Mouse (Mus musculus): Measurements from ENCODE around the gene Rad18. TPM values are rescaled to one million over a fixed set of nuclear protein-coding genes. Genes with fewer than 3 reads are reported as not detected.
A peak's percentile ranks its signal among the peaks of the same experiment; 100 is the strongest.

Rad18 gene
- total RNA-seq, 2 experiments from 2014 or later = 7.3 to 8.4 TPM

- no peak for DNase-seq (ENCODE audit: low spot score in 2 of 2)
Measured at GRCm38 (mm10) chr6:112688033-112688432, 8.5 kb downstream of the Rad18 start.

- DNase-seq (ENCODE audit: low spot score in 2 of 2) = no peak
Measured at GRCm38 (mm10) chr6:112686485-112686884, 10.0 kb downstream of the Rad18 start.

- no peak for DNase-seq (ENCODE audit: low spot score in 2 of 2)
Measured at GRCm38 (mm10) chr6:112684065-112684464, 12.4 kb downstream of the Rad18 start.

- no peak for DNase-seq (ENCODE audit: low spot score in 2 of 2)
Measured at GRCm38 (mm10) chr6:112632071-112632470, 64.4 kb downstream of the Rad18 start.

DNA sequence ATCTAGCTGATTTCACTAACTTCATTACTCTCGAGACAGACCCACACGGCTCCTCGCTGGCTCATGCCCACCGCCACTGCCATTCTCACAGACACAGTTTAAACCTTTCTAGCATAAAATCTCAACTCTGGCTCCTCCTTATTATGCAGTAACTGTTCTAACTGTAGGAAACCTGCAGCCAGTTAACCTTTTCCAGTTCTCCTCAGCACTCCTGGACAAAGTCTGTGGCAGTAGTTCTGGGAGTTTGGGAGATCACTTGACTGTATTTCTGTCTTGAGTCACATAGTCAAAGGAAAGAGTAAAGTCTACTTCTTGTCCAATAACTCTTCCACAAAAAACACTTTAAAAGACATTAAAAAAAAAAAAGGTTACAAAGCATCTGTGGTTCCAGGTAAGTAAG lies 66.2 kb downstream of the Rad18 start:
- no peak for DNase-seq (ENCODE audit: low spot score in 2 of 2)

- no peak for DNase-seq (ENCODE audit: low spot score in 2 of 2)
Measured at GRCm38 (mm10) chr6:112628301-112628700, 68.2 kb downstream of the Rad18 start.

GRCm38 (mm10) chr6:112622321-112622720 lies 74.2 kb downstream of the Rad18 start:
- no peak for DNase-seq (ENCODE audit: low spot score in 2 of 2)

- DNase-seq (ENCODE audit: low spot score in 2 of 2) = no peak
Measured at GRCm38 (mm10) chr6:112620027-112620426, 76.5 kb downstream of the Rad18 start.

- no peak for DNase-seq (ENCODE audit: low spot score in 2 of 2)
Measured at GRCm38 (mm10) chr6:112617728-112618318, 78.7 kb downstream of the Rad18 start.

- no peak for DNase-seq (ENCODE audit: low spot score in 2 of 2)
Measured at GRCm38 (mm10) chr6:112609027-112609426, 87.5 kb downstream of the Rad18 start.

DNA sequence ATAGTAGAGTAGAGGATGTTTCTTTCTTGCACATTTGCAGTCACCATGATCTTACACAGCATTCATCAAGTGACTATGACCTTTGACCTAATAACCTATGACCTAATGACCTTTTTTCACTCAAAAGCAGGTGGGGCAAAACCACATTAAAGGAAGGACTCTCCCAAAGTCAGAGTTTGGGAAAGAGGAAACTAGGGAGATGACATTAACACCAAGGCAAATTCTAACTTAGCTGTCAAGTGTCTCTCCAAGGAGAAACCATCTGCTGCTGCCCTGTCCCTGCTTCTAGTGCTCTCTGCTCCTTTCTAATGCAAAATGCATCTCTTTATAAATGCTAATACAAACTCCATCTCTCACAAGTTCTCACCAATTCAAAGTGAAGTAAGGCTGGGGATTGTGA lies 92.6 kb downstream of the Rad18 start:
- DNase-seq (ENCODE audit: low spot score in 2 of 2) = no peak

GRCm38 (mm10) chr6:112594971-112595370 lies 101.5 kb downstream of the Rad18 start:
- DNase-seq (ENCODE audit: low spot score in 2 of 2) = no peak

- no peak for DNase-seq (ENCODE audit: low spot score in 2 of 2)
Measured at GRCm38 (mm10) chr6:112587912-112588311, 108.6 kb downstream of the Rad18 start.

GRCm38 (mm10) chr6:112586999-112587398 lies 109.5 kb downstream of the Rad18 start:
- DNase-seq (ENCODE audit: low spot score in 2 of 2) = no peak

DNA sequence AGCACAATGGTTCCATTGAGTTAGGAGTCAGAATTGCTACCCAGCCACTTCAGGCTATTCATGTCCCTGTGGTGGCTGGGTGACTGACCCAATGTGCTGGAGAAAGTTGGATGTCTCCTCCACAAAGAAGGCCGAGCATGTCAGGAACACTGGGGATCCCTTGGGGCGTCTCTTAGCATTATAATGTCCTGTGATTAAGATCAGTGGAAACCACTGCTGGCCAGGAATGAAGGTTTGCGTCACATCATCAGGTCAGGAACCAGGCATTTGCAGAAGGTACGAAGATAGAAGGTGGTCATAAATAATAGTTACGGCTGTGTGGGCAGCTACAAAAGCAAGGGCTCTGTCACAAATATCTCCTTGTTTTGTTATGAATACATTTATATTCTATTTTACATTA lies 111.5 kb downstream of the Rad18 start:
- no peak for DNase-seq (ENCODE audit: low spot score in 2 of 2)

DNA sequence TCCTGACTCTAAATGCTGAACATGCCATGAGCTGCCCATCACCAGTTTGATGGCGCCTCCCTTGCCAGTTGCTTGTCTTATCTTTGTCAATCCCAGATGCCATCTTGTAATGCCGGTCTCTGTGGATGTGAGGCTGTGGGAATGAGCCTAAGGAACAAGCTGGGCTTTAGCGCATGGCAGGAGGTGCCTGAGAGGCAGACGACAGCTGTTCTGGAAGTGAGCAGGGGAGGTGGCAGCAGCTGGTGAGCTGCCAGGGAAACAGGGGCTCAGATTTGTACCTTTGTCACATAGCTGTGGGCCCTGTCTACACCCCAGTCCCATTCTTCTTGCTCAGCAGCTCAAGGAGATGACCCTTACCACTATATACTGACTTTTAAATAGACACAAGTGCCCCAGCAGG lies 114.5 kb downstream of the Rad18 start:
- DNase-seq (ENCODE audit: low spot score in 2 of 2) = no peak

- peak in 1 of 2 experiments; percentile 22 for DNase-seq (ENCODE audit: low spot score in 2 of 2)
Measured at GRCm38 (mm10) chr6:112577198-112577597, 119.3 kb downstream of the Rad18 start.

DNA sequence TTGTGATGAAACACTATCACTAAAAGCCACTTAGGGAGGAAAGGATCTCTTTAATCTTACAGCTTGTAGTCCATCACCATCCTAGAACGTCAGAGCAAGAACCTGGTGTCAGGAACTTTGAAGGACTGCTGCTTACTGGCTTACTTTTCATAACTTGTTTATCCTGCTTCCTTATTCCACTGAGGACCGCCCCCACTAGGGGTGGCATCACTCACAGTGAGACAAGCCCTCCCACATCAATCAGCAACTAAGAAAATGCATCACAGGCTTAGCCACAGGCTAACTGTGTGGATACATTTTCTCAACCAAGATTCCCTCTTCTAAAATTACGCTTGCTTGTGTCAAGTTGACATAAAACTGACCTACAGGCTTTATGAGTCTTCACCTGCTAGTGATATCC lies 121.9 kb downstream of the Rad18 start:
- no peak for DNase-seq (ENCODE audit: low spot score in 2 of 2)

- DNase-seq (ENCODE audit: low spot score in 2 of 2) = no peak
Measured at GRCm38 (mm10) chr6:112570413-112570812, 126.1 kb downstream of the Rad18 start.

Other genes starting within 250 kb of the Rad18 start
- gene Cav3, start 237.2 kb downstream of the Rad18 start, total RNA-seq (2021) = under 1 TPM; 0.86 to 0.92 TPM
- 1 to 10 TPM; 6.9 to 7.9 TPM for gene Oxtr, start 206.7 kb downstream of the Rad18 start, total RNA-seq (2021)